Mouse (Mus musculus) CH12.LX (cell line): ENCODE measurements around the gene Pmpca. TPM values are rescaled to one million over a fixed set of nuclear protein-coding genes. Genes with fewer than 3 reads are reported as not detected.

Experiments used
- DNase-seq: peaks from one replicate; pipeline ENCODE4 v3.0.0-alpha.2; 2013; ENCODE audit errors: extremely low read depth
- H3K27ac ChIP-seq: 2 replicates; pipeline ENCODE4 v1.5.1; 2012; ENCODE audit warnings: low read depth, mild to moderate bottlenecking, control low read depth, moderate library complexity; ENCODE audit not compliant: insufficient read depth
- H3K27me3 ChIP-seq: replicated peaks from 2 replicates; pipeline ENCODE3; 2012; ENCODE audit warnings: inconsistent platforms
- H3K36me3 ChIP-seq, 2 experiments: replicated peaks in 1 of 2; 2 replicates each; pipeline versions ENCODE3 to v1.6.1; 2012; ENCODE audit warnings: inconsistent platforms in 1 of 2, low read length in 1 of 2, mild to moderate bottlenecking in 1 of 2, mixed read lengths in 1 of 2, moderate library complexity in 1 of 2; ENCODE audit not compliant: control insufficient read depth in 1 of 2, insufficient read depth in 1 of 2
- H3K4me1 ChIP-seq, 2 experiments: 2 replicates each; pipeline ENCODE4 v1.6.1; 2012; ENCODE audit warnings: inconsistent platforms in 1 of 2, moderate library complexity in 1 of 2; ENCODE audit not compliant: insufficient read depth in 2 of 2, control insufficient read depth in 1 of 2
- H3K4me2 ChIP-seq: 2 replicates; pipeline ENCODE4 v1.6.1; 2012; ENCODE audit warnings: low read depth, mild to moderate bottlenecking, control low read depth; ENCODE audit not compliant: poor library complexity, insufficient read depth, severe bottlenecking
- H3K4me3 ChIP-seq, 3 experiments: fragments of 150-350 bp in 1 of 3; sonication (generic) in 1 of 3; replicated peaks in 1 of 3; 2 replicates each; pipeline versions ENCODE3 to v1.5.1; 2011 to 2012; ENCODE audit warnings: low read depth in 2 of 3, low read length in 2 of 3, mild to moderate bottlenecking in 2 of 3, moderate library complexity in 2 of 3, control low read depth in 1 of 3, improper control_type of control experiment in 1 of 3, inconsistent platforms in 1 of 3, mixed read lengths in 1 of 3; ENCODE audit not compliant: poor library complexity in 1 of 3
- H3K79me2 ChIP-seq: replicated peaks from 2 replicates; pipeline ENCODE4 v1.6.1; 2012; ENCODE audit warnings: mild to moderate bottlenecking, moderate library complexity; ENCODE audit not compliant: control insufficient read depth, poor library complexity, insufficient read depth, severe bottlenecking; ENCODE audit errors: extremely low read depth
- H3K9ac ChIP-seq: 2 replicates; pipeline ENCODE4 v1.6.1; 2012; ENCODE audit warnings: low read depth, mild to moderate bottlenecking, control low read depth, moderate library complexity; ENCODE audit not compliant: insufficient read depth
- H3K9me3 ChIP-seq: replicated peaks from 2 replicates; pipeline ENCODE3; 2012; ENCODE audit warnings: low read length, inconsistent platforms, mixed read lengths
- BHLHE40 ChIP-seq: IDR thresholded peaks from 2 replicates; pipeline ENCODE4 v1.6.1; 2011; ENCODE audit warnings: mild to moderate bottlenecking, low read depth, low read length, improper control_type of control experiment
- CHD1 ChIP-seq: IDR thresholded peaks from 2 replicates; pipeline ENCODE4 v1.6.1; 2012; ENCODE audit warnings: low read depth, low read length, improper control_type of control experiment, inconsistent platforms
- CHD2 ChIP-seq: IDR thresholded peaks from 2 replicates; pipeline ENCODE4 v1.6.1; 2011; ENCODE audit warnings: low read length, improper control_type of control experiment
- CTCF ChIP-seq, 2 experiments: IDR thresholded peaks in 1 of 2; conservative IDR thresholded peaks in 1 of 2; 2 replicates each; pipeline ENCODE4 v1.5.1; 2011 to 2012; ENCODE audit warnings: low read depth in 2 of 2, low read length in 2 of 2, improper control_type of control experiment in 1 of 2, inconsistent platforms in 1 of 2, mild to moderate bottlenecking in 1 of 2, moderate library complexity in 1 of 2
- E2F4 ChIP-seq: IDR thresholded peaks from 2 replicates; pipeline ENCODE4 v1.6.1; 2011; ENCODE audit warnings: low read depth, low read length, improper control_type of control experiment; ENCODE audit not compliant: insufficient replicate concordance
- ELF1 ChIP-seq: IDR thresholded peaks from 2 replicates; pipeline ENCODE4 v1.6.1; 2014; ENCODE audit warnings: low read depth, mild to moderate bottlenecking, inconsistent platforms, low read length, improper control_type of control experiment
- EP300 ChIP-seq: IDR thresholded peaks from 2 replicates; pipeline ENCODE4 v1.6.1; 2011; ENCODE audit warnings: low read length, improper control_type of control experiment
- ETS1 ChIP-seq: conservative IDR thresholded peaks from 2 replicates; pipeline ENCODE4 v1.6.1; 2012; ENCODE audit warnings: low read depth, mild to moderate bottlenecking, inconsistent platforms, low read length, improper control_type of control experiment, moderate library complexity
- GABPA ChIP-seq: IDR thresholded peaks from 2 replicates; pipeline ENCODE4 v1.6.1; 2012; ENCODE audit warnings: low read depth, low read length, improper control_type of control experiment, inconsistent platforms; ENCODE audit not compliant: insufficient replicate concordance
- HCFC1 ChIP-seq: IDR thresholded peaks from 2 replicates; pipeline ENCODE4 v1.6.1; 2012; ENCODE audit warnings: low read depth, mild to moderate bottlenecking, inconsistent platforms, low read length, improper control_type of control experiment
- IRF4 ChIP-seq: IDR thresholded peaks from 2 replicates; pipeline ENCODE4 v1.6.1; 2014; ENCODE audit warnings: low read depth, mild to moderate bottlenecking, inconsistent platforms, low read length, improper control_type of control experiment
- JUN ChIP-seq: IDR thresholded peaks from 2 replicates; pipeline ENCODE4 v1.6.1; 2011; ENCODE audit warnings: low read depth, mild to moderate bottlenecking, low read length, improper control_type of control experiment, moderate library complexity; ENCODE audit not compliant: insufficient read depth
- JUND ChIP-seq: conservative IDR thresholded peaks from 2 replicates; pipeline ENCODE4 v1.6.1; 2011; ENCODE audit warnings: low read depth, low read length, improper control_type of control experiment
- KAT2A ChIP-seq: IDR thresholded peaks from 2 replicates; pipeline ENCODE4 v1.6.1; 2012; ENCODE audit warnings: low read length, improper control_type of control experiment, inconsistent platforms; ENCODE audit not compliant: insufficient replicate concordance
- MAFK ChIP-seq: IDR thresholded peaks from 2 replicates; pipeline ENCODE4 v1.6.1; 2011; ENCODE audit warnings: low read length, improper control_type of control experiment; ENCODE audit not compliant: insufficient replicate concordance
- MAX ChIP-seq: IDR thresholded peaks from 2 replicates; pipeline ENCODE4 v1.6.1; 2011; ENCODE audit warnings: low read length, improper control_type of control experiment
- MAZ ChIP-seq: IDR thresholded peaks from 2 replicates; pipeline ENCODE4 v1.6.1; 2012; ENCODE audit warnings: low read depth, mild to moderate bottlenecking, inconsistent platforms, low read length, improper control_type of control experiment, moderate library complexity
- MEF2A ChIP-seq: IDR thresholded peaks from 2 replicates; pipeline ENCODE4 v1.6.1; 2014; ENCODE audit warnings: low read depth, mild to moderate bottlenecking, inconsistent platforms, low read length, improper control_type of control experiment, borderline replicate concordance
- MXI1 ChIP-seq: IDR thresholded peaks from 2 replicates; pipeline ENCODE4 v1.6.1; 2011; ENCODE audit warnings: mild to moderate bottlenecking, low read depth, low read length, improper control_type of control experiment
- MYC ChIP-seq: IDR thresholded peaks from 2 replicates; pipeline ENCODE4 v1.6.1; 2011; ENCODE audit warnings: low read depth, mild to moderate bottlenecking, improper control_type of control experiment, low read length
- NELFE ChIP-seq: IDR thresholded peaks from 2 replicates; pipeline ENCODE4 v1.6.1; 2011; ENCODE audit warnings: low read depth, low read length, improper control_type of control experiment
- NRF1 ChIP-seq: IDR thresholded peaks from 2 replicates; pipeline ENCODE4 v1.6.1; 2014; ENCODE audit warnings: low read depth, mild to moderate bottlenecking, inconsistent platforms, low read length, improper control_type of control experiment, moderate library complexity
- PAX5 ChIP-seq: IDR thresholded peaks from 2 replicates; pipeline ENCODE4 v1.6.1; 2012; ENCODE audit warnings: low read length, inconsistent platforms, mixed read lengths
- POLR2A ChIP-seq: IDR thresholded peaks from 2 replicates; pipeline ENCODE4 v1.6.1; 2011; ENCODE audit warnings: low read depth, mild to moderate bottlenecking, improper control_type of control experiment, low read length
- POLR2AphosphoS2 ChIP-seq: IDR thresholded peaks from 2 replicates; pipeline ENCODE4 v1.6.1; 2011; ENCODE audit warnings: low read depth, low read length, improper control_type of control experiment
- RAD21 ChIP-seq: IDR thresholded peaks from 2 replicates; pipeline ENCODE4 v1.6.1; 2011; ENCODE audit warnings: low read depth, mild to moderate bottlenecking, low read length, improper control_type of control experiment, moderate library complexity
- RCOR1 ChIP-seq: conservative IDR thresholded peaks from 2 replicates; pipeline ENCODE4 v1.6.1; 2012; ENCODE audit warnings: low read depth, mild to moderate bottlenecking, inconsistent platforms, low read length, improper control_type of control experiment
- SIN3A ChIP-seq: IDR thresholded peaks from 2 replicates; pipeline ENCODE4 v1.6.1; 2012; ENCODE audit warnings: low read length, improper control_type of control experiment, inconsistent platforms
- SMC3 ChIP-seq: IDR thresholded peaks from 2 replicates; pipeline ENCODE4 v1.6.1; 2011; ENCODE audit warnings: low read depth, low read length, improper control_type of control experiment
- TBP ChIP-seq: conservative IDR thresholded peaks from 2 replicates; pipeline ENCODE4 v1.6.1; 2011; ENCODE audit warnings: low read depth, low read length, improper control_type of control experiment
- TCF12 ChIP-seq: IDR thresholded peaks from 2 replicates; pipeline ENCODE4 v1.6.1; 2014; ENCODE audit warnings: low read depth, mild to moderate bottlenecking, inconsistent platforms, low read length, improper control_type of control experiment
- UBTF ChIP-seq: IDR thresholded peaks from 2 replicates; pipeline ENCODE4 v1.6.1; 2012; ENCODE audit warnings: low read depth, mild to moderate bottlenecking, inconsistent platforms, low read length, improper control_type of control experiment, moderate library complexity
- USF1 ChIP-seq: IDR thresholded peaks from 2 replicates; pipeline ENCODE4 v1.6.1; 2014; ENCODE audit warnings: low read depth, mild to moderate bottlenecking, inconsistent platforms, low read length, improper control_type of control experiment
- USF2 ChIP-seq: conservative IDR thresholded peaks from 2 replicates; pipeline ENCODE4 v1.6.1; 2011; ENCODE audit warnings: low read depth, low read length, improper control_type of control experiment
- ZC3H11A ChIP-seq: IDR thresholded peaks from 2 replicates; pipeline ENCODE4 v1.6.1; 2012; ENCODE audit warnings: low read depth, mild to moderate bottlenecking, inconsistent platforms, low read length, improper control_type of control experiment
- ZKSCAN1 ChIP-seq: IDR thresholded peaks from 2 replicates; pipeline ENCODE4 v1.6.1; 2012; ENCODE audit warnings: low read depth, inconsistent platforms, low read length, improper control_type of control experiment, borderline replicate concordance
- ZMIZ1 ChIP-seq: IDR thresholded peaks from 2 replicates; pipeline ENCODE4 v1.6.1; 2012; ENCODE audit warnings: low read depth, mild to moderate bottlenecking, inconsistent platforms, low read length, improper control_type of control experiment
- ZNF384 ChIP-seq: IDR thresholded peaks from 2 replicates; pipeline ENCODE4 v1.6.1; 2012; ENCODE audit warnings: low read depth, low read length, improper control_type of control experiment, inconsistent platforms
- dilution Hi-C: fragments of 300-500 bp; cut with MboI; formaldehyde crosslinking; loops from 2 replicates; pipeline ENCODE4 v1.14.3; 2020; ENCODE audit warnings: low sequenced_read_pairs; ENCODE audit not compliant: extremely low pct_unique_long_range_greater_than_20kb, extremely low pct_ligation_motif_present
- in situ Hi-C: fragments of 300-500 bp; cut with MboI; formaldehyde crosslinking; loops from 3 replicates; pipeline ENCODE4 v1.14.3; 2019; ENCODE audit warnings: low sequenced_read_pairs, low pct_ligation_motif_present, low pct_unique_long_range_greater_than_20kb, mixed read lengths
- polyA plus RNA-seq: library from polyadenylated mRNA; unstranded; fragments of >175 nt; gene quantifications from 2 replicates; pipeline ENCODE4 v1.2.1, GENCODE M21; 2012; ENCODE audit warnings: low read depth; ENCODE audit not compliant: insufficient read length
- total RNA-seq, 2 experiments: library from RNA; depleted of rRNA; stranded (reverse); fragments of 300-350 nt in 1 of 2; fragments of >200 nt in 1 of 2; gene quantifications; 2 replicates each; pipeline ENCODE4 v1.2.3; 2012 to 2014

Pmpca gene
- total and polyA plus RNA-seq, 3 experiments: 74.7 to 143 (median 79.5) TPM

DNA sequence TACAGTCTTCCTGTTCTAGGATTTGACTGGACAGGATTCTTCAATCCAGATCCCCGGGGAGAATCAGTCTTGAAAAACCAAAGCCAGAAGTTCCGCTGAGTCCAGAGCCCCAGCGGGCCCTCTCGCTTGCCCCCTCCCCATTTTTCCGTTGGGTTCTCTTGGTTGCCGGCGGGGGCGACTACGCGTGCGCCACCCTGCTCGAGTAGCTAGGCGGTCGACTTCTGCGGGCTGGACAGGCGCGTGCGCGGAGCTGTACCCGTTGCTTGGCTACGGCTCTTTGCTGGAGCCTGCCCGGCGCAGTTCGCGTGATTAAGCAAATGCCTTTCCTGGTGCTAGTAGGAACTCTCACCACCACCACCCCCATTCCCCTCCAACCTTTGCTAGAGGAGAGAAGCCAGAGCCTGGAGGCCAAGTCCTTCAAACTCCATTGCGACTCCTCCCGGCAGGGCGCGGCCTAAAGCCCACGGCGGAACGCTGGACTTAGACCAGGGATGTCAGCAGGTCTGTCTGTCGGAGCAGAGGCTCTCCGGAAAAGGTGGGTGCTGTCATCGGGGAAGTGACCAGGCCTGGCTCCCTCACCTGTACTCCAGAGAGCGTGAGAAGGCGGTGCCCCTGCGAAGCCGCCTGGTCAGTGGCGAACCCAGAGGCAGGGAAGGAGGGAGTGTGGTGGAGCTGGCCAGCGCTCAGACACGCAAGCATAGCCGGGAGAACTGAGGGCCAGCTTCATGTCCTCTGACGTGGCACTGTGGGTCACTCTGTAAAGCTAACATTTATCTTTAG is 56.7 kb downstream of the Pmpca start:
- TF ChIP-seq MAX (no peak; the same call in 1 of the 2 replicates), JUN (no peak), PAX5 (no peak), RAD21 (no peak), CTCF (conservative IDR thresholded peaks at IDR 0.05 in 1 of 2, IDR thresholded peaks at IDR 0.05 in 1 of 2; ENCODE audit: low read depth in 2 of 2, low read length in 2 of 2) (peak in 1 of 2 experiments; percentile 19; a peak in 2 of 4 replicates), IRF4 (no peak), USF2 (no peak), ETS1 (no peak), EP300 (no peak), SIN3A (peak; percentile 83), HCFC1 (peak; percentile 79), POLR2A (peak; percentile 59), SMC3 (no peak), POLR2AphosphoS2 (0 out of 2 replicates have a peak, but pooled peaks have one; percentile 27), BHLHE40 (peak; percentile 83), ZC3H11A (no peak), CHD1 (no peak), RCOR1 (no peak), ZNF384 (no peak), GABPA (no peak), MYC (peak; percentile 61; the same call in 1 of the 2 replicates), NRF1 (peak; percentile 93), ZKSCAN1 (no peak), JUND (no peak), TCF12 (0 out of 2 replicates have a peak, but pooled peaks have one; percentile 21), MEF2A (no peak), ZMIZ1 (no peak; the same call in 1 of the 2 replicates), KAT2A (no peak), CHD2 (no peak), MAFK (no peak), NELFE (no peak; the same call in none of the 2 replicates), TBP (no peak), MXI1 (peak; percentile 97), USF1 (no peak), UBTF (peak; percentile 64; the same call in 1 of the 2 replicates), MAZ (no peak), E2F4 (no peak), ELF1 (peak; percentile 4; the same call in 1 of the 2 replicates)
- Histone ChIP-seq H3K4me3 (peak overlapping the region; percentile 74 to 87 (median 84)), H3K27me3 (no peaks in the 10 kb centered on the region), H3K4me1 (peaks cover 9 to 41% of the 10 kb centered on the region in 2 experiments), H3K79me2 (peaks cover 33% of the 10 kb centered on the region), H3K36me3 (peaks cover 10 to 27% of the 10 kb centered on the region in 2 experiments), H3K4me2 (peak overlapping the region; percentile 40), H3K27ac (peak overlapping the region; percentile 17; the same call in 1 of the 2 replicates), H3K9ac (peak overlapping the region; percentile 53), H3K9me3 (no peaks in the 10 kb centered on the region)
- in situ Hi-C loops: no loop called here
- peak; percentile 90 for DNase-seq
- dilution Hi-C loops: no loop called here
